Mouse (Mus musculus) heart, adult 18-20 months (tissue): ENCODE measurements around the gene Enah. TPM values are rescaled to one million over a fixed set of nuclear protein-coding genes. Genes with fewer than 3 reads are reported as not detected.

ENCODE experiments used
- DNase-seq, 2 experiments: peaks; one replicate each; pipeline ENCODE4 v3.0.0; 2021 to 2022; ENCODE audit warnings: mixed read lengths in 1 of 2
- long read RNA-seq, 2 experiments: library from polyadenylated mRNA; stranded (forward); transcript quantifications; one replicate each; pipeline ENCODE4 v2.0.0; 2021
- total RNA-seq, 2 experiments: library from RNA; stranded (reverse); gene quantifications; 2 replicates each; pipeline ENCODE4 v1.2.3; 2021

The Enah gene
- 100 to 1,000 TPM; 113 to 117 TPM for total RNA-seq
- long read RNA-seq, experiment 1, full-length matches to known transcripts: 1 of 31 reads
- long read RNA-seq, experiment 1, partial matches to known transcripts: 8 of 31 reads
- long read RNA-seq, experiment 1, other reads (novel, unspliced or antisense): 22 of 31 reads
- long read RNA-seq, experiment 2, partial matches to known transcripts: 3 of 17 reads
- long read RNA-seq, experiment 2, other reads (novel, unspliced or antisense): 14 of 17 reads

- DNase-seq: peak; percentile 53 to 63
Observed at GRCm38 (mm10) chr1:182019926-182020801, at the start of gene Enah. Enah (minus strand) TSS chr1:182019990.

- DNase-seq: peak in 1 of 2 experiments; percentile 39
Observed at GRCm38 (mm10) chr1:182068136-182068535, 48.3 kb upstream of the Enah start.

- DNase-seq: no peak
Observed at GRCm38 (mm10) chr1:182066527-182067465, 47.0 kb upstream of the Enah start.

GRCm38 (mm10) chr1:182063716-182064115 lies 43.9 kb upstream of the Enah start:
- no peak for DNase-seq

GRCm38 (mm10) chr1:182062801-182063200 lies 43.0 kb upstream of the Enah start:
- no peak for DNase-seq

- DNase-seq: no peak
Observed at GRCm38 (mm10) chr1:182061203-182061602, 41.4 kb upstream of the Enah start.

GRCm38 (mm10) chr1:182059806-182060205 lies 40.0 kb upstream of the Enah start:
- no peak for DNase-seq

GRCm38 (mm10) chr1:182057998-182058397 lies 38.2 kb upstream of the Enah start:
- DNase-seq: no peak

- DNase-seq: no peak
Observed at GRCm38 (mm10) chr1:182055122-182055521, 35.3 kb upstream of the Enah start.

GRCm38 (mm10) chr1:182054651-182055050 lies 34.9 kb upstream of the Enah start:
- no peak for DNase-seq

- no peak for DNase-seq
Observed at GRCm38 (mm10) chr1:182052973-182053372, 33.2 kb upstream of the Enah start.

GRCm38 (mm10) chr1:182052385-182052784 lies 32.6 kb upstream of the Enah start:
- no peak for DNase-seq

- no peak for DNase-seq
Observed at GRCm38 (mm10) chr1:182049813-182050212, 30.0 kb upstream of the Enah start.

- no peak for DNase-seq
Observed at GRCm38 (mm10) chr1:182048101-182048500, 28.3 kb upstream of the Enah start.

GRCm38 (mm10) chr1:182047016-182047690 lies 27.4 kb upstream of the Enah start:
- no peak for DNase-seq

GRCm38 (mm10) chr1:182045208-182045607 lies 25.4 kb upstream of the Enah start:
- DNase-seq: peak in 1 of 2 experiments; percentile 30

- DNase-seq: no peak
Observed at GRCm38 (mm10) chr1:182040538-182040937, 20.7 kb upstream of the Enah start.

- no peak for DNase-seq
Observed at GRCm38 (mm10) chr1:182031757-182032156, 12.0 kb upstream of the Enah start.

- no peak for DNase-seq
Observed at GRCm38 (mm10) chr1:182031066-182031465, 11.3 kb upstream of the Enah start.

GRCm38 (mm10) chr1:182029989-182030649 lies 10.3 kb upstream of the Enah start:
- no peak for DNase-seq
